Mouse (Mus musculus) lung, adult 2 months (tissue): ENCODE measurements around the gene Nlrp4a.
"Not testable (repeated sequence)": the region's sequence is repeated elsewhere in the genome, so short reads cannot be mapped to it uniquely, and the experiment has no call there.

Experiments
- CTCF ChIP-seq: fragments of 200-500 bp; IDR thresholded peaks from 2 replicates; pipeline ENCODE4 v1.5.1; 2011; ENCODE audit warnings: mild to moderate bottlenecking, low read length, control low read depth; ENCODE audit not compliant: insufficient read depth
- POLR2A ChIP-seq: fragments of 200-500 bp; IDR thresholded peaks from 2 replicates; pipeline ENCODE4 v1.6.1; 2011; ENCODE audit warnings: low read depth, mild to moderate bottlenecking, control low read depth, low read length, borderline replicate concordance; ENCODE audit errors: extremely low read depth

GRCm38 (mm10) chr7:26489514-26489913 lies 54.6 kb downstream of the Nlrp4a start:
- not testable (repeated sequence) for TF ChIP-seq CTCF, POLR2A
